Mouse (Mus musculus) erythroblast, embryonic 14.5 days (primary cell): ENCODE data around the gene Prdx6. TPM values are rescaled to one million over a fixed set of nuclear protein-coding genes. Genes with fewer than 3 reads are reported as not detected.
A peak's percentile ranks its signal among the peaks of the same experiment; 100 is the strongest.
"Not testable (repeated sequence)": the region's sequence is repeated elsewhere in the genome, so short reads cannot be mapped to it uniquely, and the experiment has no call there.

Experiments
- H3K27me3 ChIP-seq: 2 replicates; pipeline ENCODE4 v1.6.1; 2012; ENCODE audit warnings: inconsistent platforms; ENCODE audit not compliant: control insufficient read depth
- H3K36me3 ChIP-seq: 2 replicates; pipeline ENCODE4 v1.6.1; 2012; ENCODE audit warnings: mild to moderate bottlenecking, inconsistent platforms; ENCODE audit not compliant: control insufficient read depth
- H3K4me1 ChIP-seq: 2 replicates; pipeline ENCODE4 v1.6.1; 2012; ENCODE audit warnings: inconsistent platforms; ENCODE audit not compliant: control insufficient read depth
- H3K4me3 ChIP-seq: replicated peaks from 2 replicates; pipeline ENCODE3; 2012; ENCODE audit warnings: moderate library complexity, mild to moderate bottlenecking, inconsistent platforms
- H3K9me3 ChIP-seq: 2 replicates; pipeline ENCODE4 v1.6.1; 2012; ENCODE audit warnings: low read length, inconsistent platforms, mixed read lengths; ENCODE audit not compliant: control insufficient read depth
- GATA1 ChIP-seq: IDR thresholded peaks from 2 replicates; pipeline ENCODE4 v1.6.1; 2012; ENCODE audit warnings: low read length, inconsistent platforms, mixed read lengths
- TAL1 ChIP-seq: IDR thresholded peaks from 3 replicates; pipeline ENCODE4 v1.6.1; 2012; ENCODE audit warnings: low read length, inconsistent platforms, mixed read lengths
- polyA plus RNA-seq: library from polyadenylated mRNA; stranded (reverse); fragments of >175 nt; gene quantifications from 2 replicates; pipeline ENCODE4 v1.2.3, GENCODE M21; 2012

The Prdx6 gene
- polyA plus RNA-seq, 1 experiment, result 1.5 TPM

DNA sequence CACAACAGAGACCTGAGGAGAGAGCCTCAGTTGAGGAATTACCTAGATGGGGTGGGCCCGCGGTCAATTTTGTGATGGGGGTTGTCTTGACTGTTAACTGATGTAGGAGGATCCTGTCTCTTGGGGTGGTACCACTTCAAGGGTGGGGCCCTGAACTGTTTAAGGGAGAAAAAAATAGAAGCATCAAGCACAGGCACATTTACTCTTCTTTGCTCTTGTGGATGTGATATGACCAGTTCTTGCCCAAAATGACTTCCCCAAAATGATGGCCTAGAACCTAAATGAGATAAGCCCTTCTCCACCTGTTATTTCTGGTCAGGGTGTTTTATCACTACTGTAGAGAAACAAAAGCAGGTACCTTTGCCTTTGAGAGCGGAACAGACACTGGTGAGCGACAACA, 13.3 kb downstream of the Prdx6 start:
- peaks cover 50% of the 10 kb centered on the region for H3K36me3 ChIP-seq
- H3K9me3 ChIP-seq, result no peaks in the 10 kb centered on the region
- H3K4me1 ChIP-seq, result peaks cover 3% of the 10 kb centered on the region; the same call in 1 of the 2 replicates
- TF ChIP-seq TAL1 (no peak), GATA1 (no peak)
- H3K27me3 ChIP-seq, result no peaks in the 10 kb centered on the region
- no peak overlapping the region for H3K4me3 ChIP-seq

DNA sequence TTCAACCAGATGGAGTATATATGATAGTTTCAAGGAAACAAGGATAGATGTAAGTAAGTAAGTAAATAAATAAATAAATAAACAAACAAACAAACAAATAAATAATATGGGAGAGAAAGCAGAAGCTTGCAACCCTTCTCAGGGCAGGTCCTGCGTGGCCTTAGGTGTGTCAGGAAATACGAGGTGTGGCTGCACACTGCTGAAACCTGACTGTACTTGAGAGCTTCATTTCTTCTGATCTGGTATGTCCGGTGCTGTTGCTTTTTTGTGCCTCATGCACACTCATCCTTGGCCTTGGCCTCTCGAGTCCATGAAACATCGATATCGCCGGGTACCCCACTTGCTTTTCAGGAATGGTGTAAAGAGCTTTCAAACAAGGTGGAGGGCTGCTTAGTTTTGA, 13.7 kb downstream of the Prdx6 start:
- no peak for TF ChIP-seq GATA1
- TF ChIP-seq TAL1, result no peak
- peaks cover 46% of the 10 kb centered on the region for H3K36me3 ChIP-seq
- H3K9me3 ChIP-seq, result no peaks in the 10 kb centered on the region
- no peak overlapping the region for H3K4me3 ChIP-seq
- no peaks in the 10 kb centered on the region for H3K27me3 ChIP-seq
- peaks cover 3% of the 10 kb centered on the region; the same call in 1 of the 2 replicates for H3K4me1 ChIP-seq

DNA sequence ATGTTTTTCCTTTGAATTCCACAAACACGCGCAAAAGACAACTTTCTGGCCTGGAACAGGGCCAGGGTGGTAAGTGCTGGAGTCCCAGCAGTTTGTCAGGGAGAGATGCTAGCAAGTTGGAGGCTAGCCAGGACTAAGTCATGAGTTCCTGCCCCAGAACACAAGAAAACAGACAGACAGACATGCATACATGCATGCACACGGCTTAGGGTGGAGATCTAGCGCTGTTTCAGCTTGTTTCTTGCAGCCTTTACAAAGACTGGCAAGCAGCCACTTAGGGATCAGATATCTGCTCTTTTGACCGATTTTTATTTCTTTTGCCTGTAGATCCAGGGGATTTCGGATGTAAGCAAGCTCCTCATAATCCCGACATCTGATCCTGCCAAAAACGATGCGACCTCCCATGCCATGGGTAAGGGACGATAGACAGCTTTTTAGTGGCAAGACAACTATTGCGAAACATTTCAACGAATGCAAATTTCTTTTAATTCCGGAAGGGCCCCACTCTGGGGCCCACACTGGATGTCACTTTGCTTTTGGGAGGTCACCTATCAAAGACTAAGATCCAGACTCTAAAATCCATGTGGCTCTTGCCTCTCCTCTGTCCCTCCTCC, 17.7 kb downstream of the Prdx6 start:
- H3K36me3 ChIP-seq, result peaks cover 12% of the 10 kb centered on the region
- no peaks in the 10 kb centered on the region for H3K4me1 ChIP-seq
- no peaks in the 10 kb centered on the region for H3K9me3 ChIP-seq
- TF ChIP-seq GATA1 (no peak), TAL1 (no peak)
- H3K27me3 ChIP-seq, result no peaks in the 10 kb centered on the region
- no peak overlapping the region for H3K4me3 ChIP-seq

DNA sequence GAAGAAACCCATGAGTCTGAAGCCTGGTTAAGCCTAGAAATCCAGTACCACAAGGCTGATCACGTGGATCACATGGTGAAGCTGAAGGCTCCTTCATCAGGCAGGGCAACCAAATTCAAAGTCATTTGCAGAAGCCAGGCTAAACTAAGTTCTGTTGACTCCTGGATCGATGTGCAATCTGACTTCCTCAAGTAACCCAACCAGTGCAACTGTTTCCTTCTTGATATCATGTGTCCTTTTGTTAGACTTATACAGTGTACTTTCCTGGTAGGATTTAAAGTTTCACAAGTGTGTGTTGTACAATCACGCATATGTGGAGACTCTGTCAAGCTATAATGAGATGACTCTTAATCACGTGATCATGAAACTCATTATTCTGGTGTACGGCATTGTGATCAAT, 18.8 kb downstream of the Prdx6 start:
- Histone ChIP-seq H3K27me3 (no peaks in the 10 kb centered on the region), H3K36me3 (peaks cover 2% of the 10 kb centered on the region), H3K4me1 (no peaks in the 10 kb centered on the region), H3K9me3 (no peaks in the 10 kb centered on the region), H3K4me3 (no peak overlapping the region)
- TF ChIP-seq GATA1, result no peak
- TF ChIP-seq TAL1, result no peak

DNA sequence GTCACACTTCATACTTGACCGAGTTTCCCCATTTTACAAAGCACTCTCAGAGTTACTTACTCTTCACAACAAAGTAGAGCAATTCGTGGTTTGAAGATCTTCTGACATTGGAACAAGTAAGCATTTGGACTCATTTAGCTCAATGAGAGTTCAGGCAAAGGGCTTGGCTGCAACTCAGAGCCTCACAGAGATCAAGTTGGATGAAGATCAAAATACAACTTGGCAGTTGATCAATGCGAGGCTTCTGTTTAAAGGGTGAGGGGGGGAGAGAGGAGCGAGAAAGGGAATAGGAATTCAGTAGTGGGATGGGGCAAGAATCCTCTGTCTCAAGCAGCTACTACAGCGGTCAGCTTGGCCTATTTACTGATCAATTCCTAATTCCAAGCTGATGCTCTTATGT, 26.2 kb downstream of the Prdx6 start:
- Histone ChIP-seq H3K27me3 (no peaks in the 10 kb centered on the region), H3K36me3 (no peaks in the 10 kb centered on the region), H3K9me3 (no peaks in the 10 kb centered on the region), H3K4me1 (no peaks in the 10 kb centered on the region), H3K4me3 (no peak overlapping the region)
- TF ChIP-seq GATA1, result no peak
- TF ChIP-seq TAL1, result no peak

DNA sequence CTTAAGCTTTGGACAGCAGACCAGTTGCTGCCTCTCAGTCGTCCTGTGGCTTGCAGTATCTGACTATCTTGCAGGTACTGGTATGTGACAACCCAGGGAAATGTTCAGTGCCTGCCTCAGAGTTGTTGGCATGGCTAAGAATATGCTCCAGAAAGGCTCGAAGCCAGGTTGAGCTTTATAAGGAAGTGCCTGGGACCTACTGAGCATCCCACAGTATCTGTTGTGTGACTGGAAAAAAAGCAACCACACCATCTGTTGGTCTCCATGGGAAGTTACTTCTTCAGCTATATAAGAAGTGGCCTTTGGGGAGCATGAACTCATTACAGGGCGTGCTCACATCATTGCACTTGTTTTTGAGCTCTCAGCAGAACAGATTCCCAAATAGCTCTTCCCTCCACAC, 31.2 kb downstream of the Prdx6 start:
- Histone ChIP-seq H3K27me3 (no peaks in the 10 kb centered on the region), H3K9me3 (no peaks in the 10 kb centered on the region), H3K4me3 (no peak overlapping the region), H3K4me1 (no peaks in the 10 kb centered on the region), H3K36me3 (no peaks in the 10 kb centered on the region)
- TF ChIP-seq TAL1 (no peak), GATA1 (no peak)

DNA sequence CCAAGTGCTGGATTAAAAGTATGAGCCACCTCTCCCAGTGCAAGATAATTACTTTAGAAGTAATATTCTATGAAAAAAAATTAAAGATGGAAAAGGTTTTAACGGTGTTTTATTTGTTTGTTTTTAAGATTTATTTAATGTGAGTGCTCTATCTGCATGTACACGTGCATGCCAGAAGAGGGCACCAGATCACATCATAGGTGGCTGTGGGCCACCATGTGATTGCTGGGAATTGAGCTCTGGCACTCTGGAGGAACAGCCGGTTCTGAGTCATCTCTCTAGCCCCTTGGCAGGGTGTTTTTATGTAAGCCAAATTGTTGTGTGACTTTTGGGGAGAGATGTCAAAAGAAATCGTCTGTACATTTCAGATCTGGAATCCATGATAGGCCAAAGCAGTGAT, 36.6 kb downstream of the Prdx6 start:
- TF ChIP-seq GATA1 (no peak), TAL1 (no peak)

DNA sequence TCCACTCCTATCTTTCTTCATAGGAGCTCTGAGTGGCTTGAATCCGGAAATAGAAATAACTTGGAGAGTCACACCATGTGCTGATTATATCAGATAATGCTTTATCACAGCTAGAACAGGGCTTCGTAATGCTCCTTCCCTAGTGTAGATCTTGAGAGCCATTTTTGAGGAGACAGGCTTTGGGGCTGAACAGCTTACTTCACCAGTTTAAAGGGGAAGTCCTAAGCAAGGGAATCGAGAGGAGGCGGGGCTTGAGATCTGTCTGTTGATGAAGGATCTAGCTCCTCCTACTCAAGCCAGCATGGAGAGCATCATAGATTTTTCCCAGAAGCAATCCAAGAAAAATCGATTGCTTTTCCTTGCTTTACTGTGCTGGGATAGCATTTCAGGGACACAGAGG, 51.2 kb downstream of the Prdx6 start:
- no peak overlapping the region for H3K4me3 ChIP-seq
- H3K27me3 ChIP-seq, result peaks cover 1% of the 10 kb centered on the region

More for the DNA sequence above, 36.6 kb downstream of the Prdx6 start:
- Histone ChIP-seq H3K9me3 (no peaks in the 10 kb centered on the region), H3K36me3 (no peaks in the 10 kb centered on the region), H3K27me3 (no peaks in the 10 kb centered on the region), H3K4me3 (no peak overlapping the region), H3K4me1 (no peaks in the 10 kb centered on the region)

DNA sequence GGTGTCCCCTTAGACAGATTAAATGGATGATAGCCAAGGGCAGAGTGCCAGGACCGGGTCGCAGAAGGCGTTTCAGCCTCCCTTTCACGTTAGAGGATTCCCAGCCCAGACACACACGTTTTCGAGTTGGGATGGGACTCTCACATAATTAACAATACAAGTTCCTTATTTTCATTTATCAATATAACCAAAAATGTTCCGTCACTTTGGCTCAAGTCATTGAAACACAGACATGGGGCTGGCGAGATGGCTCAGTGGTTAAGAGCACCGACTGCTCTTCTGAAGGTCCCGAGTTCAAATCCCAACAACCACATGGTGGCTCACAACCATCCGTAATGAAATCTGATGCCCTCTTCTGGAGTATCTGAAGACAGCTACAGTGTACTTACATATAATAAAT, 54.7 kb downstream of the Prdx6 start:
- Histone ChIP-seq H3K4me3 (peak overlapping the region; percentile 66), H3K27me3 (peaks cover 15% of the 10 kb centered on the region), H3K4me1 (peaks cover 18% of the 10 kb centered on the region)
- not testable (repeated sequence) for H3K36me3 ChIP-seq, H3K9me3 ChIP-seq

More for the DNA sequence above, 51.2 kb downstream of the Prdx6 start:
- TF ChIP-seq TAL1 (no peak), GATA1 (no peak)
- H3K4me1 ChIP-seq, result peaks cover 18% of the 10 kb centered on the region
- no peaks in the 10 kb centered on the region for H3K36me3 ChIP-seq
- H3K9me3 ChIP-seq, result no peaks in the 10 kb centered on the region
